Mouse (Mus musculus) forebrain, embryonic 11.5 days (tissue): ENCODE results near the gene Ache. TPM values are rescaled to one million over a fixed set of nuclear protein-coding genes. Genes with fewer than 3 reads are reported as not detected.
A peak's percentile ranks its signal among the peaks of the same experiment; 100 is the strongest.

Experiments used
- ATAC-seq: fragments of 200-750 bp; cut with Nextera tagmentation; replicated peaks from 2 replicates; pipeline ENCODE4 v1.8.0; 2017; ENCODE audit warnings: moderate TSS enrichment; ENCODE audit not compliant: low FRiP score
- DNase-seq: peaks from one replicate; pipeline ENCODE4 v3.0.0-alpha.2; 2017; ENCODE audit warnings: low spot score
- H3K27ac ChIP-seq: fragments of 300-500 bp; sonication (generic); 2 replicates; pipeline ENCODE4 v1.5.1; 2014; ENCODE audit warnings: low read depth, low read length
- H3K27me3 ChIP-seq: fragments of 300-500 bp; sonication (generic); 2 replicates; pipeline ENCODE4 v1.6.1; 2014; ENCODE audit warnings: mild to moderate bottlenecking, low read length, mixed read lengths; ENCODE audit not compliant: control insufficient read depth, insufficient read depth
- H3K36me3 ChIP-seq: fragments of 300-500 bp; sonication (generic); 2 replicates; pipeline ENCODE4 v1.6.1; 2014; ENCODE audit warnings: mild to moderate bottlenecking, low read length, moderate library complexity, mixed read lengths; ENCODE audit not compliant: control insufficient read depth, insufficient read depth
- H3K4me1 ChIP-seq: fragments of 300-500 bp; sonication (generic); replicated peaks from 2 replicates; pipeline ENCODE4 v1.6.1; 2014; ENCODE audit warnings: low read length, mixed read lengths; ENCODE audit not compliant: control insufficient read depth, insufficient read depth
- H3K4me2 ChIP-seq: fragments of 300-500 bp; sonication (generic); 2 replicates; pipeline ENCODE4 v1.6.1; 2014; ENCODE audit warnings: low read depth, mild to moderate bottlenecking, low read length, moderate library complexity, mixed read lengths; ENCODE audit not compliant: severe bottlenecking
- H3K4me3 ChIP-seq: fragments of 300-500 bp; sonication (generic); 2 replicates; pipeline ENCODE4 v1.5.1; 2014; ENCODE audit warnings: low read depth, low read length
- H3K9ac ChIP-seq: fragments of 300-500 bp; sonication (generic); 2 replicates; pipeline ENCODE4 v1.6.1; 2014; ENCODE audit warnings: low read length
- H3K9me3 ChIP-seq: fragments of 300-500 bp; sonication (generic); 2 replicates; pipeline ENCODE4 v1.6.1; 2016; ENCODE audit warnings: low read length, mixed read lengths; ENCODE audit not compliant: control insufficient read depth
- WGBS: fragments of 180-500 bp; shearing (Covaris S2); extraction: QIAGEN DNeasy Blood & Tissue Kit; methylation state at CpG from one replicate; pipeline ENCODE4 v1.1.7; 2014; 5-methylcytosine and 5-hydroxymethylcytosine counted together
- polyA plus RNA-seq: library from polyadenylated mRNA; unstranded; fragments of >200 nt; fragmentation: Nextera tagmentation; extraction: Ambion mirVana; gene quantifications from 2 replicates; pipeline ENCODE4 v1.2.1, GENCODE M21; 2014

The Ache gene
- polyA plus RNA-seq, 1 experiment from 2014 or later, result 3.0 TPM

- WGBS, result under 1% methylated on average over 52 of the region's 52 CpGs
- H3K27me3 ChIP-seq, result peaks cover 20% of the 10 kb centered on the region
- ATAC-seq (peak; percentile 95), DNase-seq (peak; percentile 97)
- peaks cover 6% of the 10 kb centered on the region; the same call in 1 of the 2 replicates for H3K4me1 ChIP-seq
- peak within 1 kb of the TSS; percentile 77 for H3K9ac ChIP-seq
- peaks cover 26% of the 10 kb centered on the region for H3K36me3 ChIP-seq
- H3K4me2 ChIP-seq, result peak within 1 kb of the TSS; percentile 98
- H3K9me3 ChIP-seq, result no peaks in the 10 kb centered on the region
- peak within 1 kb of the TSS; percentile 82 for H3K27ac ChIP-seq
- peak within 1 kb of the TSS; percentile 54 for H3K4me3 ChIP-seq
These were observed 6.8 kb downstream of the Ache start, which contains the start of gene Ufsp1 for GRCm38 (mm10) chr5:137293839-137294743. Gene Ufsp1, plus strand, starts transcription at chr5:137294629.

GRCm38 (mm10) chr5:137294744-137295093, 7.4 kb downstream of the Ache start:
- Histone ChIP-seq H3K36me3 (peaks cover 31% of the 10 kb centered on the region), H3K27me3 (peaks cover 14% of the 10 kb centered on the region), H3K4me1 (peaks cover 6% of the 10 kb centered on the region; the same call in 1 of the 2 replicates), H3K9me3 (no peaks in the 10 kb centered on the region), H3K4me3 (peak overlapping the region; percentile 54), H3K27ac (peak overlapping the region; percentile 82), H3K9ac (peak overlapping the region; percentile 77), H3K4me2 (peak overlapping the region; percentile 98)
- WGBS, result 10% methylated on average over 18 of the region's 18 CpGs
- DNase-seq (no peak), ATAC-seq (peak; percentile 57)

- Histone ChIP-seq H3K4me2 (peak overlapping the region; percentile 98), H3K36me3 (peaks cover 36% of the 10 kb centered on the region), H3K27ac (no peak overlapping the region; the same call in 1 of the 2 replicates), H3K4me1 (peaks cover 6% of the 10 kb centered on the region; the same call in 1 of the 2 replicates), H3K27me3 (peaks cover 8% of the 10 kb centered on the region), H3K9ac (peak overlapping the region; percentile 77), H3K4me3 (peak overlapping the region; percentile 54), H3K9me3 (no peaks in the 10 kb centered on the region)
- 80% methylated on average over 9 of the region's 9 CpGs for WGBS
- no peak for ATAC-seq
- no peak for DNase-seq
These were observed 8.0 kb downstream of the Ache start for GRCm38 (mm10) chr5:137295296-137295695.

GRCm38 (mm10) chr5:137295712-137296111, 8.4 kb downstream of the Ache start:
- WGBS, result 93% methylated on average over 15 of the region's 15 CpGs
- no peak for DNase-seq
- ATAC-seq, result no peak
- H3K4me3 ChIP-seq, result no peak overlapping the region
- no peaks in the 10 kb centered on the region for H3K9me3 ChIP-seq
- H3K27me3 ChIP-seq, result peaks cover 4% of the 10 kb centered on the region
- H3K27ac ChIP-seq, result no peak overlapping the region
- peaks cover 6% of the 10 kb centered on the region; the same call in 1 of the 2 replicates for H3K4me1 ChIP-seq
- H3K9ac ChIP-seq, result no peak overlapping the region
- peaks cover 38% of the 10 kb centered on the region for H3K36me3 ChIP-seq
- H3K4me2 ChIP-seq, result no peak overlapping the region

GRCm38 (mm10) chr5:137297126-137297525, 9.8 kb downstream of the Ache start:
- Histone ChIP-seq H3K4me2 (no peak overlapping the region), H3K36me3 (peaks cover 40% of the 10 kb centered on the region), H3K4me1 (peaks cover 6% of the 10 kb centered on the region; the same call in 1 of the 2 replicates), H3K27me3 (no peaks in the 10 kb centered on the region), H3K9me3 (no peaks in the 10 kb centered on the region), H3K4me3 (no peak overlapping the region), H3K9ac (no peak overlapping the region), H3K27ac (no peak overlapping the region)
- ATAC-seq, result no peak
- WGBS, result 91% methylated on average over 14 of the region's 14 CpGs
- DNase-seq, result no peak

GRCm38 (mm10) chr5:137299240-137299639, 11.9 kb downstream of the Ache start:
- ATAC-seq, result no peak
- 90% methylated on average over 7 of the region's 7 CpGs for WGBS

GRCm38 (mm10) chr5:137301253-137301652, 13.9 kb downstream of the Ache start:
- Histone ChIP-seq H3K4me2 (no peak overlapping the region), H3K4me3 (no peak overlapping the region), H3K27ac (no peak overlapping the region), H3K9ac (no peak overlapping the region), H3K27me3 (no peaks in the 10 kb centered on the region), H3K9me3 (no peaks in the 10 kb centered on the region), H3K4me1 (peaks cover 7% of the 10 kb centered on the region), H3K36me3 (peaks cover 42% of the 10 kb centered on the region)
- DNase-seq (peak; percentile 68), ATAC-seq (no peak)
- WGBS, result 77% methylated on average over 21 of the region's 21 CpGs

More at GRCm38 (mm10) chr5:137299240-137299639, 11.9 kb downstream of the Ache start:
- no peak overlapping the region for H3K27ac ChIP-seq
- no peak overlapping the region for H3K9ac ChIP-seq
- no peak overlapping the region for H3K4me3 ChIP-seq
- peaks cover 6% of the 10 kb centered on the region; the same call in 1 of the 2 replicates for H3K4me1 ChIP-seq
- no peaks in the 10 kb centered on the region for H3K27me3 ChIP-seq
- no peaks in the 10 kb centered on the region for H3K9me3 ChIP-seq
- peaks cover 45% of the 10 kb centered on the region for H3K36me3 ChIP-seq
- no peak overlapping the region for H3K4me2 ChIP-seq
- no peak for DNase-seq

- Histone ChIP-seq H3K4me2 (no peak overlapping the region), H3K4me1 (peaks cover 8% of the 10 kb centered on the region), H3K27ac (no peak overlapping the region), H3K36me3 (peaks cover 25% of the 10 kb centered on the region), H3K4me3 (no peak overlapping the region), H3K9me3 (no peaks in the 10 kb centered on the region), H3K27me3 (no peaks in the 10 kb centered on the region), H3K9ac (no peak overlapping the region)
- ATAC-seq, result no peak
- no peak for DNase-seq
- 82% methylated on average over 4 of the region's 4 CpGs for WGBS
These were observed 16.3 kb downstream of the Ache start for GRCm38 (mm10) chr5:137303609-137304008.
